Mouse (Mus musculus) erythroblast, embryonic 14.5 days (primary cell): ENCODE results near the gene C87436.

Experiments used
- GATA1 ChIP-seq: IDR thresholded peaks from 2 replicates; pipeline ENCODE4 v1.6.1; 2012; ENCODE audit warnings: low read length, inconsistent platforms, mixed read lengths
- TAL1 ChIP-seq: IDR thresholded peaks from 3 replicates; pipeline ENCODE4 v1.6.1; 2012; ENCODE audit warnings: low read length, inconsistent platforms, mixed read lengths

GRCm38 (mm10) chr6:86463079-86463478, 24.9 kb downstream of the C87436 start:
- TF ChIP-seq GATA1 (no peak), TAL1 (no peak)
